Mouse (Mus musculus): ENCODE data around the gene Lasp1.
"Not testable (repeated sequence)": the region's sequence is repeated elsewhere in the genome, so short reads cannot be mapped to it uniquely, and the experiment has no call there.

The Lasp1 gene

DNA sequence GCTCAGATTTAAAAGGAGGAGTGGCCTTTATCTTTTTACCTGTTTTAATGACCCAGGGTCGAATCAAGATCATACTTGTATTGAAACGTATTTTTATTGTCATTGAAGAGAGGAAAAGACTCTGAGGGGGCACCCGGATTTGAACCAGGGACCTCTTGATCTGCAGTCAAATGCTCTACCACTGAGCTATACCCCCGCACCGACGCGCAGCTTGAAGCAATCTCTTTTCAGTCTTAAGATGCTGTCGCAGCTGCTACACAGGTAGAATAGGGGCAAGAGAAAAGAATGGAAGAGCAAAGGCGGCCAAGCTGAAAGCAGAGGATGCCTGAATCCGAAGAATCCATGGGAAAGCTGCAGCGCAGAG lies at the start of gene Lasp1:
TSS of gene Lasp1 (plus strand) at position 219 of the 364 bp plus-strand sequence.
- DNase-seq (ENCODE audit: low read depth, low spot score): no peak

GRCm38 (mm10) chr11:97753277-97753676 lies 45.5 kb upstream of the Lasp1 start:
- DNase-seq (ENCODE audit: low read depth, low spot score): peak; percentile 83

GRCm38 (mm10) chr11:97758125-97758524 lies 40.7 kb upstream of the Lasp1 start:
- DNase-seq (ENCODE audit: low read depth, low spot score): no peak

DNA sequence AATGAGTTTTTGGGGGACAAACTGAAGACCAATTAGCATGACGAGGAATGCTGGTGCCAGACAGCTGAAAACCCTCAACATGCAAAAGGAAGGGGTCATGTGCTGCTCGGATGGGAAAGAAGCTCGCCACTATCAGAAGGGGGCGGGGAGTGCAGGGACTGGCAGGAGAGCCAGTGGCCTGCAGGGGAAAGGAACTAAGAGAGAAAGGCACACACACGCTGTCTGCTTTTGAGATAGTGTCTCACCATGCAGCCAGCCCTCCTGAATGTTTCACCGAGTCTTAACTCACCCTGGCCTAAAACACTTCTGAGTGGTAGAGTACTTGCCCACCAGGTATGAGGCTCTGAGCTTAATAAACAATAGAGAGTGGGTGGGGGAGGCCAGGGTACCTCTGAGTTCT lies 39.9 kb upstream of the Lasp1 start:
- no peak for DNase-seq (ENCODE audit: low read depth, low spot score)

- DNase-seq (ENCODE audit: low read depth, low spot score): no peak
These were observed 37.2 kb upstream of the Lasp1 start for GRCm38 (mm10) chr11:97761638-97762037.

- DNase-seq (ENCODE audit: low read depth, low spot score): peak; percentile 97
These were observed 32.5 kb upstream of the Lasp1 start, which contains the start of gene Cwc25 for GRCm38 (mm10) chr11:97766154-97766881. Cwc25 (minus strand) TSS chr11:97766556.

GRCm38 (mm10) chr11:97769704-97770103 lies 29.1 kb upstream of the Lasp1 start:
- DNase-seq (ENCODE audit: low read depth, low spot score): no peak

GRCm38 (mm10) chr11:97771410-97771809 lies 27.4 kb upstream of the Lasp1 start:
- DNase-seq (ENCODE audit: low read depth, low spot score): no peak

DNA sequence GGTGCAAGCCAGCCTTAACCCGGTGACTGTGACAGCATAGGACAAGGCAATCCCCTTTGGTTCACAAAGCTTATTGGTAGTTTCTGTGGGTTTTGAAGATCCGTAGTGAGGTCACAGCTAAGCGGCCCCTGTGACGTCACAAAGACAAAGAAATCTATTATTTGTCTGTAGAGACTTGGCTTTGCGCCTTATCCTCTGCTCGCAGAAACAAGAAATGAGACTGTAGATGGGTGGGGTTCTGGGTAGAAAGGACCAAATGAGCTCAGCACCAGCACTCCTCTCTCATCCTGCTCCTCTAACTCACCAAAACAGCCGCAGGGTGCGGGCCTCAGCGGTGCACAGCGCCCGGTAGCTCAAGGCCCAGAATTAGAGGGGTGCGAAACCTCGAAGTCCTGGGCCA lies 23.6 kb upstream of the Lasp1 start:
- DNase-seq (ENCODE audit: low read depth, low spot score): no peak

DNA sequence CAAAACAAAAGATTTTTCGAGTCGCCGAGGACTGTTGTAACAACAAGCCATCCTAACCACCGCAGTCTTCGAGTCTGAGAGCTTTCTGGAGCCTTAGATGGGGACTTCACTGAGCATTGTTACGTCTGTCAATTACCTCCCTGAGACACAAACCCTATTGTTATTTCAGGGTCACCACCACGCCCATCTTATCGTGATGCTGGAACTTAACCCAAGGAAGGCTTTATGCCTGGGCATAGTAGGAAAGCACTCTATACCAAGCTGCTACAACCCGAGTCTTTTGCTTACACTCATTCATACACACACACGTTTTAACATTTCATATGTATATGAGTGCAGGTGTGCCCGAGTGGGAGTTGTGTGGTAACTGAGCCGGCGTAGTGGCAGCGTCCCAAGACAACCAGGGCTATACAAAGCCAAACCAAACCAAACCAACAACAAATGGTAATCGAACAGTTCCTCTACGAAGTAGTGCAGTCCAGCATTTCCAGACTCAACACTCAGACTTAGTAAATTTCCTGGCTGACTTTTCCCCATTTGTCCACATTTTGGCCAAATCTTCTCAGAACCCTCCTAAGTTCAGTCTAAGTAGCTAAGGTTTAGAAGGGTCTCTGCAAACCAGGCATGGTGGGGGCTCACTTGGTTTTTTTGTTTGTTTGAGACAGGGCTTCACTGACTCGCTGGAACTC lies 22.8 kb upstream of the Lasp1 start, which contains the start of gene 1700001P01Rik:
TSS of gene 1700001P01Rik (minus strand) at position 111 of the 689 bp plus-strand sequence.
- DNase-seq (ENCODE audit: low read depth, low spot score): no peak

- no peak for DNase-seq (ENCODE audit: low read depth, low spot score)
These were observed 22.2 kb upstream of the Lasp1 start for GRCm38 (mm10) chr11:97776497-97777128.

GRCm38 (mm10) chr11:97777129-97777529 lies 21.7 kb upstream of the Lasp1 start:
- no peak for DNase-seq (ENCODE audit: low read depth, low spot score)

- DNase-seq (ENCODE audit: low read depth, low spot score): no peak
These were observed 19.9 kb upstream of the Lasp1 start for GRCm38 (mm10) chr11:97778918-97779317.

DNA sequence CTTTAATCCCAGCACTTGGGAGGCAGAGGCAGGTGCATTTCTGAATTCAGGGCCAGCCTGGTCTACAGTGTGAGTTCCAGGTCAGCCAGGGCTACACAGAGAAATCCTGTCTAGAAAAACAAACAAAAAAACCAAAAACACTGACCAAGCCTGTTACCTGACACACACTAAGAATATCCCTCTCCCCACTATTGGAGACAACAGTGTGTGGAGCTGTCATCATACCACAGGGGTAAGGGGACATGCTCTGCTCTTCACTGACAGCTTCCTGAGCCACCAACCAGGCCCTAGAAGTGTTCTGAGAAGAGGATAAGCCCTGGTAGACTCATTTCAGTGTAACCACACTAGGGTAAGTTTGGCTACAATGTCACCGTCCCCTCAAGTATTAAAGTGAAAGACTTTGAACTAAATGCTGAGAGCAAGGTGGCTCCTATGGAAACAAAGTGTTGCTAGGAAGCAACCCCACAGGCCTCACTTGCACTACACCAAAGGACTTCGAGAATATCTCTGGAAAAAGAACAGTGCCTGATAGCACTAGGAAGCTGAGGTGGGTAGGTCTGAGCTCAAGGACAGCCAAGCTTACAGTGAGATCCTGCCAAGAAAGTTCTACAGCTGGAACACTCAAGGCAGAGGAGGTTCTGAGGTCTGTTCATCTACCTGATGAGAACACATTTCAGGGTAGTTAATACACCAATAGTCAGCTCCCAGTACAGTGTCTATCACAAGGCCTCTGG lies 18.7 kb upstream of the Lasp1 start:
- no peak for DNase-seq (ENCODE audit: low read depth, low spot score)

DNA sequence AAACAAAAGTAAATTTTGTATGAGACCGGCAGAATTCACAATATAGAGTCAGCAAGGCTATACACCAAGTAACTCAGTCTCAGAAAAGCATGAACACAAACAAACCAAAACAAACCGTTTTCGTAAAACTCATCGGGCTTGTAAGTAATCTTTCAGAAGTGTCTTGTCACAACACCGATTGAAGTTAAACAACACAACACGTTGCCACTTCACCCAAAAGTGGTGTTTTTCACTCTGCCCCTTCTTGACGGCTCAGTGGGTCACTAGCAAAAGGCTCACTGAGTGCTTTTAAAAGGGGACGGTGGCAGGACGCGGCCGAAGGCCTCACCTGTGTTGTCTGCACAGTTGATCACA lies 17.3 kb upstream of the Lasp1 start:
- no peak for DNase-seq (ENCODE audit: low read depth, low spot score)

DNA sequence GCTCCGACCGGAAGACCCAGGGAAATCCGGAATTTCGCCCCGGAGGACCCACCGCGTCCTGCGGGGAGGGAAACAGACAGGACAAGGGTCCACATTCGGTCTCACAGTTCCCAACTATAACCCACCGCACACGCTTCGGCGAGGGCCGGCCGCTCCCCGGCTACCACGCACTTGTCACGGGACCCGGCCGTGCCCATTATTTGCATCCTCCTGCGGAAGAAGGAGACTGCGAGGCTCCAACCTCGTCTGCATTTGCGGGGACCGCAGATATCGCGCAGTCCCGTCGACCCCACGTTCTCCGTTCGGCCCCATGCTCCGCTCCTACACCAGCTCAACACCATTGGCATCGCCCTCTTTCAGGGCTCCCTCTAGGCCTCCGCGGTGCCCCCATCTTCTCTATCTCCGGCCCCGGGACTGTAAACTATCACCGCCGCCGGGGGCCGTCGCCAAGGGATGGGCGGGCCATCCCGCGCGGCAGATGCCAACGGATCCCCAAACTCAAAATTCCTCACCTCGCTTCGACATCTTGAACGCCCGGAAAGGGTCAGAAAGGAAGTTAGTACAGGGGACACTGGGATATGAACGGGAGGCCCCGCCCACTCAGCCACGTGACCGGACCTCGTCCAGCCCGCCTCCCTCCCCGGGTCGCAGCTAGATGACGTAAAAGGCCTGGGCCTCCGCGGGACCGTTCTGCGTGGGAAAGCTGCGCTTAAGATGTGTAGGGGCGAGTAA lies 16.8 kb upstream of the Lasp1 start, which contains the start of gene Rpl23:
TSS of gene Rpl23 (minus strand) at position 606 of the 732 bp plus-strand sequence.
- DNase-seq (ENCODE audit: low read depth, low spot score): peak; percentile 97

DNA sequence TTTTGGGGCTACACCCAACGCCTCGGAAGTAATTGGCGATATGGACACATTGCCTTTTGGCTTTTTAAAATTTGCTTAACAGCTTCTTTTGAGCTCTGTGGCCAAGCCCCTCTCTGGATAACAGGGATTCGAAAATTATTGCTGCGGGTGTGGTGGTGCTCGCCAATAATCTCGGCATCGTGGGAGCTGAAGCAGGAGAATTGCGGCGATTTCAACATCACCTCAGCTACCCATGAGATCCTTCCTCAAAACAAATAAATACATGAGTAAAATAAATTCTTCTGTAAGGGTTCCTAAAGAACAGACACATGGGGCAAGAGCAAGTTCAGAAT lies 16.3 kb upstream of the Lasp1 start:
- no peak for DNase-seq (ENCODE audit: low read depth, low spot score)

DNA sequence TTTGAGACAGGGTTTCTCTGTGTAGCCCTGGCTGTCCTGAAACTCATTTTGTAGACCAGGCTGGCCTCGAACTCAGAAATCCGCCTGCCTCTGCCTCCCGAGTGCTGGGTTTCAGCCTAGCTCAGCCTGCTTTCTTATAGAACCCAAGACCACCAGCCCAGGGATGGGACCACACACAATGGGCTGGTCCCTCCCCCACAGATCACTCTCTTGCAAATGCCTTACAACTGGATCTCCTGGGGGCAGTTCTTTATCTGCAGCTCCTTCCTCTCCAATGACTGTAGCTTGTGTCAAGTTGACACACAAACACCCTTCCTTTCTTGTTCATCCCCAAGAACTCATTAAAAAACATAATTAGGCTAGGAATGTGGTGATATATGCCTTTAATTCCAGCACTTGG lies 10.8 kb upstream of the Lasp1 start:
- DNase-seq (ENCODE audit: low read depth, low spot score): no peak

DNA sequence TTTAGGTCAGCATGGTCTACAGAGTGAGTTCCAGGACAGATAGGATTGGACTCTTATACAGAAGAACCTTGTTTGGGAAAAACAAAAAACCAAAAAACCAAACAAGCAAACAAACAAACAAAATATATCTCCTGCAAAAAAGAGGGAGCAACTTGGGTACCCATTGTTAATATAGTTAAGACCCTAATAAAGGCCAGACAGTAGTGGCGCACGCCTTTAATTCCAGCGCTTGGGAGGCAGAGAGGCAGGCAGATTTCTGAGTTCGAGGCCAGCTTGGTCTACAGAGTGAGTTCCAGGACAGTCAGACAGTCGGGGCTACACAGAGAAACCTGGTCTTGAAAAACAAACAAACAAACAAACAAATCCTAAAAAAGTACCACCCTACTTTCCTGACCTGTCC lies 9.1 kb upstream of the Lasp1 start:
- DNase-seq (ENCODE audit: low read depth, low spot score): no peak

GRCm38 (mm10) chr11:97790778-97791438 lies 7.9 kb upstream of the Lasp1 start:
- DNase-seq (ENCODE audit: low read depth, low spot score): not testable (repeated sequence)

- DNase-seq (ENCODE audit: low read depth, low spot score): no peak
These were observed 5.6 kb upstream of the Lasp1 start for GRCm38 (mm10) chr11:97793165-97793564.

Data from telencephalon, adult 2 months (tissue).